Mouse (Mus musculus) adrenal gland (tissue): ENCODE results near the gene Gale.

ENCODE experiments used
- intact Hi-C: fragments of 180-260 bp; cut with DNase I; formaldehyde crosslinking; loops from one replicate; pipeline ENCODE4 v1.15.1; 2025

Gale gene

GRCm38 (mm10) chr4:136004921-136005320, 41.4 kb downstream of the Gale start:
- intact Hi-C loops, result no loop called here

- intact Hi-C loops, result no loop called here
Observed at GRCm38 (mm10) chr4:136006821-136007220, 43.3 kb downstream of the Gale start.

- intact Hi-C loops, result no loop called here
Observed at GRCm38 (mm10) chr4:136008782-136009447, 45.4 kb downstream of the Gale start.

- intact Hi-C loops, result no loop called here
Observed at GRCm38 (mm10) chr4:136010586-136010985, 47.1 kb downstream of the Gale start.

- intact Hi-C loops, result no loop called here
Observed at GRCm38 (mm10) chr4:136016059-136016602, 52.6 kb downstream of the Gale start.
